Mouse (Mus musculus): ENCODE results near the gene Mtch1. TPM values are rescaled to one million over a fixed set of nuclear protein-coding genes. Genes with fewer than 3 reads are reported as not detected.

Mtch1 gene
- total and polyA plus RNA-seq, 2 experiments from 2014 or later = 504 to 595 TPM

GRCm38 (mm10) chr17:29381472-29381871 lies 33.7 kb upstream of the Mtch1 start:
- no peak overlapping the region for H3K9ac ChIP-seq
- no peaks in the 10 kb centered on the region for H3K9me3 ChIP-seq (ENCODE audit: low read length)
- TF ChIP-seq CTCF (IDR thresholded peaks at IDR 0.05; ENCODE audit: low read depth) = peak; percentile 73
- 28% methylated on average over 7 of the region's 7 CpGs for WGBS
- H3K36me3 ChIP-seq (ENCODE audit: insufficient read depth) = no peaks in the 10 kb centered on the region
- ATAC-seq (0 out of 2 replicates have a peak, but pooled peaks have one; percentile 27), DNase-seq (peak; percentile 44)
- no peak overlapping the region for H3K4me3 ChIP-seq (ENCODE audit: low read depth, low read length)
- H3K4me2 ChIP-seq (ENCODE audit: low read depth) = no peak overlapping the region
- H3K27ac ChIP-seq (ENCODE audit: low read depth, low read length) = no peak overlapping the region
- no peaks in the 10 kb centered on the region for H3K27me3 ChIP-seq (ENCODE audit: insufficient read depth, low read length)
- no peaks in the 10 kb centered on the region for H3K4me1 ChIP-seq (ENCODE audit: insufficient read depth)

GRCm38 (mm10) chr17:29380241-29380640 lies 32.5 kb upstream of the Mtch1 start:
- no peak overlapping the region for H3K9ac ChIP-seq
- ATAC-seq (no peak), DNase-seq (no peak)
- H3K36me3 ChIP-seq (ENCODE audit: insufficient read depth) = no peaks in the 10 kb centered on the region
- no peak overlapping the region for H3K27ac ChIP-seq (ENCODE audit: low read depth, low read length)
- H3K9me3 ChIP-seq (ENCODE audit: low read length) = no peaks in the 10 kb centered on the region
- no peaks in the 10 kb centered on the region for H3K27me3 ChIP-seq (ENCODE audit: insufficient read depth, low read length)
- TF ChIP-seq CTCF (IDR thresholded peaks at IDR 0.05; ENCODE audit: low read depth) = no peak
- 77% methylated on average over 4 of the region's 4 CpGs for WGBS
- H3K4me2 ChIP-seq (ENCODE audit: low read depth) = no peak overlapping the region
- no peak overlapping the region for H3K4me3 ChIP-seq (ENCODE audit: low read depth, low read length)
- no peaks in the 10 kb centered on the region for H3K4me1 ChIP-seq (ENCODE audit: insufficient read depth)

- H3K27ac ChIP-seq (ENCODE audit: low read depth, low read length) = no peak overlapping the region
- 61% methylated on average over 8 of the region's 8 CpGs for WGBS
Observed at GRCm38 (mm10) chr17:29378056-29378455, 30.3 kb upstream of the Mtch1 start.

GRCm38 (mm10) chr17:29375871-29376270 lies 28.1 kb upstream of the Mtch1 start:
- no peak for TF ChIP-seq CTCF (IDR thresholded peaks at IDR 0.05; ENCODE audit: low read depth)
- Histone ChIP-seq H3K4me2 (ENCODE audit: low read depth) (no peak overlapping the region), H3K4me1 (ENCODE audit: insufficient read depth) (no peaks in the 10 kb centered on the region), H3K36me3 (ENCODE audit: insufficient read depth) (no peaks in the 10 kb centered on the region), H3K27ac (ENCODE audit: low read depth, low read length) (no peak overlapping the region), H3K27me3 (ENCODE audit: insufficient read depth, low read length) (no peaks in the 10 kb centered on the region), H3K9me3 (ENCODE audit: low read length) (no peaks in the 10 kb centered on the region), H3K9ac (no peak overlapping the region), H3K4me3 (ENCODE audit: low read depth, low read length) (no peak overlapping the region)
- ATAC-seq (no peak), DNase-seq (no peak)
- 84% methylated on average over 10 of the region's 10 CpGs for WGBS

More at GRCm38 (mm10) chr17:29378056-29378455, 30.3 kb upstream of the Mtch1 start:
- H3K9me3 ChIP-seq (ENCODE audit: low read length) = no peaks in the 10 kb centered on the region
- no peak overlapping the region for H3K9ac ChIP-seq
- TF ChIP-seq CTCF (IDR thresholded peaks at IDR 0.05; ENCODE audit: low read depth) = no peak; the same call in 1 of the 2 replicates
- H3K4me2 ChIP-seq (ENCODE audit: low read depth) = no peak overlapping the region
- DNase-seq = no peak
- ATAC-seq = no peak
- H3K4me1 ChIP-seq (ENCODE audit: insufficient read depth) = no peaks in the 10 kb centered on the region
- no peaks in the 10 kb centered on the region for H3K27me3 ChIP-seq (ENCODE audit: insufficient read depth, low read length)
- no peak overlapping the region for H3K4me3 ChIP-seq (ENCODE audit: low read depth, low read length)
- no peaks in the 10 kb centered on the region for H3K36me3 ChIP-seq (ENCODE audit: insufficient read depth)

- no peaks in the 10 kb centered on the region for H3K27me3 ChIP-seq (ENCODE audit: insufficient read depth, low read length)
- no peak overlapping the region for H3K27ac ChIP-seq (ENCODE audit: low read depth, low read length)
- peak; percentile 94 for DNase-seq
- no peaks in the 10 kb centered on the region for H3K4me1 ChIP-seq (ENCODE audit: insufficient read depth)
- 4% methylated on average over 5 of the region's 5 CpGs for WGBS
- no peaks in the 10 kb centered on the region for H3K9me3 ChIP-seq (ENCODE audit: low read length)
- H3K36me3 ChIP-seq (ENCODE audit: insufficient read depth) = no peaks in the 10 kb centered on the region
- TF ChIP-seq CTCF (IDR thresholded peaks at IDR 0.05; ENCODE audit: low read depth) = peak; percentile 100
- H3K4me3 ChIP-seq (ENCODE audit: low read depth, low read length) = no peak overlapping the region
- peak; percentile 83 for ATAC-seq
- H3K4me2 ChIP-seq (ENCODE audit: low read depth) = no peak overlapping the region
- H3K9ac ChIP-seq = no peak overlapping the region
Observed at GRCm38 (mm10) chr17:29370984-29371723, 23.4 kb upstream of the Mtch1 start.

- 0 out of 2 replicates have a peak, but pooled peaks have one; percentile 17 for ATAC-seq
- WGBS = 26% methylated on average over 7 of the region's 7 CpGs
Observed at GRCm38 (mm10) chr17:29368726-29369125, 21.0 kb upstream of the Mtch1 start.

GRCm38 (mm10) chr17:29365105-29365621 lies 17.4 kb upstream of the Mtch1 start:
- H3K27ac ChIP-seq (ENCODE audit: low read depth, low read length) = no peak overlapping the region
- no peaks in the 10 kb centered on the region for H3K27me3 ChIP-seq (ENCODE audit: insufficient read depth, low read length)
- H3K4me1 ChIP-seq (ENCODE audit: insufficient read depth) = no peaks in the 10 kb centered on the region
- WGBS = 91% methylated on average over 13 of the region's 13 CpGs
- no peak overlapping the region for H3K4me3 ChIP-seq (ENCODE audit: low read depth, low read length)
- TF ChIP-seq CTCF (IDR thresholded peaks at IDR 0.05; ENCODE audit: low read depth) = no peak
- H3K4me2 ChIP-seq (ENCODE audit: low read depth) = no peak overlapping the region
- no peak for DNase-seq
- no peak overlapping the region for H3K9ac ChIP-seq
- no peak for ATAC-seq
- no peaks in the 10 kb centered on the region for H3K9me3 ChIP-seq (ENCODE audit: low read length)
- no peaks in the 10 kb centered on the region for H3K36me3 ChIP-seq (ENCODE audit: insufficient read depth)

More at GRCm38 (mm10) chr17:29368726-29369125, 21.0 kb upstream of the Mtch1 start:
- no peak overlapping the region for H3K9ac ChIP-seq
- TF ChIP-seq CTCF (IDR thresholded peaks at IDR 0.05; ENCODE audit: low read depth) = no peak
- no peaks in the 10 kb centered on the region for H3K27me3 ChIP-seq (ENCODE audit: insufficient read depth, low read length)
- no peak overlapping the region for H3K4me3 ChIP-seq (ENCODE audit: low read depth, low read length)
- no peak overlapping the region for H3K4me2 ChIP-seq (ENCODE audit: low read depth)
- H3K4me1 ChIP-seq (ENCODE audit: insufficient read depth) = no peaks in the 10 kb centered on the region
- H3K27ac ChIP-seq (ENCODE audit: low read depth, low read length) = no peak overlapping the region
- H3K9me3 ChIP-seq (ENCODE audit: low read length) = no peaks in the 10 kb centered on the region
- H3K36me3 ChIP-seq (ENCODE audit: insufficient read depth) = no peaks in the 10 kb centered on the region
- no peak for DNase-seq

Measured in forebrain, postnatal 0 days (tissue).